8 mouse cellular contexts compared by ENCODE assay signal in genomic region chr4:148951821-148952291, GRCm38 (mm10).
DNase-seq lines count a peak whose midpoint lies in the region; ATAC-seq and TF ChIP-seq lines count a peak whose summit lies in the region.

No protein-coding gene starts in this region.

- peak overlapping the region; percentile 59 for H3K4me2 ChIP-seq in kidney, postnatal 0 days (ENCODE audit: low read length)
- H3K4me2 ChIP-seq in hindbrain, embryonic 11.5 days (replicated peaks; ENCODE audit: low read depth, low read length) = peak overlapping the region; percentile 74
- H3K4me2 ChIP-seq in liver, embryonic 11.5 days = peak overlapping the region; percentile 69

- no peaks in the 10 kb centered on the region for H3K9me3 ChIP-seq in kidney, postnatal 0 days (replicated peaks; ENCODE audit: low read length)
- no peaks in the 10 kb centered on the region for H3K9me3 ChIP-seq in hindbrain, embryonic 11.5 days (ENCODE audit: control insufficient read depth, low read length)
- no peaks in the 10 kb centered on the region for H3K9me3 ChIP-seq in liver, embryonic 11.5 days (ENCODE audit: control insufficient read depth, low read length)

- H3K27me3 ChIP-seq in kidney, postnatal 0 days (ENCODE audit: insufficient read depth, low read length) = peaks cover 4% of the 10 kb centered on the region; the same call in 1 of the 2 replicates
- H3K27me3 ChIP-seq in hindbrain, embryonic 11.5 days (ENCODE audit: control insufficient read depth, insufficient read depth, low read length) = peaks cover 59% of the 10 kb centered on the region
- H3K27me3 ChIP-seq in liver, embryonic 11.5 days (replicated peaks; ENCODE audit: control insufficient read depth, insufficient read depth, low read length) = peaks cover 48% of the 10 kb centered on the region
- no peaks in the 10 kb centered on the region for H3K27me3 ChIP-seq in thymus, adult 2 months (ENCODE audit: control insufficient read depth, insufficient read depth, low read length)

- no peak for TF ChIP-seq POLR2A in thymus, adult 2 months (IDR thresholded peaks at IDR 0.05; ENCODE audit: control insufficient read depth, extremely low read depth, insufficient read depth, low read length, poor library complexity)

- no peak; the same call in 1 of the 2 replicates for TF ChIP-seq CTCF in kidney, postnatal 0 days (IDR thresholded peaks at IDR 0.05; ENCODE audit: low read depth)
- TF ChIP-seq CTCF in thymus, adult 2 months (IDR thresholded peaks at IDR 0.05; ENCODE audit: borderline replicate concordance, control insufficient read depth, extremely low read depth, insufficient read depth, low read length, poor library complexity) = no peak

- no peak for DNase-seq in kidney, postnatal 0 days (ENCODE audit: low spot score)
- DNase-seq in kidney, adult 9 months = no peak
- DNase-seq in brain, adult 2 months (ENCODE audit: low read depth, low spot score) = peak; percentile 72
- DNase-seq in hindbrain, embryonic 11.5 days (ENCODE audit: low spot score) = peak; percentile 61
- no peak for DNase-seq in liver, embryonic 11.5 days (ENCODE audit: low spot score)
- peak; percentile 60 for DNase-seq in right cerebral cortex, postnatal 25 days
- no peak for DNase-seq in thymus, adult 2 months
- no peak for DNase-seq in spleen, postnatal 10 days (ENCODE audit: low spot score in 2 of 2)

- peak overlapping the region; percentile 30 for H3K4me3 ChIP-seq in kidney, postnatal 0 days (replicated peaks; ENCODE audit: low read depth, low read length)
- peak overlapping the region; percentile 37 for H3K4me3 ChIP-seq in hindbrain, embryonic 11.5 days (ENCODE audit: low read depth, low read length)
- peak overlapping the region; percentile 44 for H3K4me3 ChIP-seq in liver, embryonic 11.5 days (ENCODE audit: low read depth, low read length)
- H3K4me3 ChIP-seq in thymus, adult 2 months (ENCODE audit: control insufficient read depth, insufficient read depth, low read length) = no peak overlapping the region

- ATAC-seq in kidney, postnatal 0 days (replicated peaks; ENCODE audit: low FRiP score, low read depth) = 0 out of 2 replicates have a peak, but pooled peaks have one; percentile 11
- peak; percentile 25 for ATAC-seq in hindbrain, embryonic 11.5 days (ENCODE audit: low FRiP score)
- ATAC-seq in liver, embryonic 11.5 days (replicated peaks; ENCODE audit: low FRiP score) = peak; percentile 11; the same call in 1 of the 2 replicates

- peaks cover 31% of the 10 kb centered on the region; the same call in 1 of the 2 replicates for H3K4me1 ChIP-seq in kidney, postnatal 0 days (replicated peaks; ENCODE audit: insufficient read depth, low read length)
- peaks cover 16% of the 10 kb centered on the region for H3K4me1 ChIP-seq in hindbrain, embryonic 11.5 days (replicated peaks; ENCODE audit: control insufficient read depth, insufficient read depth, low read length)
- peaks cover 7% of the 10 kb centered on the region; the same call in 1 of the 2 replicates for H3K4me1 ChIP-seq in liver, embryonic 11.5 days (replicated peaks; ENCODE audit: control insufficient read depth, insufficient read depth, low read length)
- no peaks in the 10 kb centered on the region for H3K4me1 ChIP-seq in thymus, adult 2 months (replicated peaks; ENCODE audit: control insufficient read depth, insufficient read depth, low read length)

- H3K9ac ChIP-seq in kidney, postnatal 0 days (ENCODE audit: low read depth, low read length) = no peak overlapping the region
- H3K9ac ChIP-seq in hindbrain, embryonic 11.5 days (ENCODE audit: low read depth, low read length) = peak overlapping the region; percentile 49; the same call in 1 of the 2 replicates
- H3K9ac ChIP-seq in liver, embryonic 11.5 days (ENCODE audit: low read depth, low read length) = no peak overlapping the region

- no peak overlapping the region for H3K27ac ChIP-seq in kidney, postnatal 0 days
- no peak overlapping the region for H3K27ac ChIP-seq in hindbrain, embryonic 11.5 days (ENCODE audit: low read depth, low read length)
- no peak overlapping the region for H3K27ac ChIP-seq in liver, embryonic 11.5 days (ENCODE audit: low read depth, low read length)
- H3K27ac ChIP-seq in thymus, adult 2 months (ENCODE audit: control insufficient read depth, insufficient read depth, low read length) = no peak overlapping the region

- 17% methylated on average over 42 of the region's 44 CpGs for WGBS in kidney, postnatal 0 days
- 5% methylated on average over 40 of the region's 44 CpGs for WGBS in hindbrain, embryonic 11.5 days
- WGBS in liver, embryonic 11.5 days = 3% methylated on average over 44 of the region's 44 CpGs
- 92% methylated on average over 44 of the region's 44 CpGs for WGBS in thymus, adult 2 months

- H3K36me3 ChIP-seq in kidney, postnatal 0 days (ENCODE audit: insufficient read depth, low read length) = no peaks in the 10 kb centered on the region
- H3K36me3 ChIP-seq in hindbrain, embryonic 11.5 days (ENCODE audit: control insufficient read depth, insufficient read depth, low read length) = no peaks in the 10 kb centered on the region
- H3K36me3 ChIP-seq in liver, embryonic 11.5 days (ENCODE audit: control insufficient read depth, insufficient read depth, low read length) = no peaks in the 10 kb centered on the region
- H3K36me3 ChIP-seq in thymus, adult 2 months (ENCODE audit: control insufficient read depth, insufficient read depth, low read length) = no peaks in the 10 kb centered on the region

Comparison
In these comparisons a context has a peak if more than half of its experiments do, and no peak if none do; other contexts are left out.
1. DNase-seq: peak in brain, adult 2 months (single experiment), hindbrain, embryonic 11.5 days (single experiment) and right cerebral cortex, postnatal 25 days (single experiment); none in kidney, postnatal 0 days (single experiment), kidney, adult 9 months (single experiment), liver, embryonic 11.5 days (single experiment), thymus, adult 2 months (single experiment) and spleen, postnatal 10 days (0 of 2).
2. Peak in every context shown above with its lines, with median percentiles within 50 percentile points of each other: ATAC-seq and H3K4me2 ChIP-seq.